Mouse (Mus musculus) pancreas, adult 10 weeks (tissue): ENCODE measurements around the gene Defa34. TPM values are rescaled to one million over a fixed set of nuclear protein-coding genes. Genes with fewer than 3 reads are reported as not detected.

Experiments used
- polyA plus RNA-seq: library from polyadenylated mRNA; stranded (reverse); fragments of 350-450 nt; fragmentation: Illumina TruSeq; extraction: RNeasy Lipid Tissue Mini Kit (QIAGEN cat#74804); gene quantifications from one replicate; pipeline ENCODE4 v1.2.3, GENCODE M21; 2015; ENCODE audit warnings: low read depth, low replicate concordance; ENCODE audit not compliant: insufficient read depth

Gene Defa34
- not detected for polyA plus RNA-seq

GRCm38 (mm10) chr8:21665497-21665896, at the start of gene Defa34:
Gene Defa34, plus strand, starts transcription at chr8:21665797.

GRCm38 (mm10) chr8:21617883-21618282, 47.7 kb upstream of the Defa34 start, which contains the start of gene Defa26:
Gene Defa26, plus strand, starts transcription at chr8:21618183.

DNA sequence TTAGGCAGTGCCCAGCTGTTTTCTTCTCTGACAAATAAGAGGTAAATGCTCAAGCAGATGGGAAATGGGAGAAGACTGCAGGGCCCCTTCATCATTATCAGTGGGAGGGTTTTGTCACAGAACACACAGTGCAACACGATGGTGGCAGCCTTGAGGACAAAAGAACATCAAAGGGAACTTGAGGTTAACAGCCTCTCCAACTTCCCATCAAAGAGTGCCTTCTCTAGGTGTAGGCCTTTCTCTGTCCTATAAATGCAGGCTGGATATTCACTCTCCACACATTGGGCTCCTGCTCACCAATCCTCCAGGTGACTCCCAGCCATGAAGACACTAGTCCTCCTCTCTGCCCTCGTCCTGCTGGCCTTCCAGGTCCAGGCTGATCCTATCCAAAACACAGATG, 10.1 kb upstream of the Defa34 start, which contains the start of gene Defa17:
Gene Defa17, plus strand, starts transcription at position 301 of the 400 bp plus-strand sequence.

DNA sequence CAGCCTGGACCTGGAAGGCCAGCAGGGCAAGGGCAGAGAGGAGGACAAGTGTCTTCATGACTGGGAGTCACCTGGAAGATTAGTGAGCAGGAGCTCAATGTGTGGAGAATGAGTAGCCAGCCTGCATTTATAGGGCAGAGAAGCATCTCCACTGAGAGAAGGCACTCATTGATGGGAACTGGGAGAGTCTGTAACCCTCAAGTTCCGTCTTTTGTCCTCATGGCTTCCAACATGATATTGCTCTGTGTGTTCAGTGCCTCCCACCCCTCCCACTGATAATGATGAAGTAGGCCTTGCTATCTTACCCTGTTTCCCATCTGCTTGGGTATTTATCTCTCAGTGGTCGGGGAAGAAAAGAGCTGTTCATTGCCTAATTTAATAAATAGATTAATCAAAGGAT, 37.9 kb downstream of the Defa34 start, which contains the start of gene AY761184:
Gene AY761184, minus strand, starts transcription at position 101 of the 400 bp plus-strand sequence.

Other genes with a start within 250 kb of the Defa34 start
- not detected for gene Defa36, start 238.4 kb upstream of the Defa34 start, polyA plus RNA-seq
- not detected for gene Gm7849, start 209.2 kb upstream of the Defa34 start, polyA plus RNA-seq
- not detected for gene Defa20, start 156.5 kb upstream of the Defa34 start, polyA plus RNA-seq
- gene Defa32, start 136.8 kb upstream of the Defa34 start, polyA plus RNA-seq, result not detected
- not detected for gene Defa37, start 100.4 kb upstream of the Defa34 start, polyA plus RNA-seq
- not detected for gene Defa28, start 82.8 kb upstream of the Defa34 start, polyA plus RNA-seq
- gene Gm7861, start 71.3 kb upstream of the Defa34 start, polyA plus RNA-seq, result not detected
- not detected for gene Defa26, start 47.6 kb upstream of the Defa34 start, polyA plus RNA-seq
- not detected for gene Defa17, start 10.0 kb upstream of the Defa34 start, polyA plus RNA-seq
- not detected for gene AY761184, start 37.8 kb downstream of the Defa34 start, polyA plus RNA-seq
- not detected for gene Defa24, start 68.7 kb downstream of the Defa34 start, polyA plus RNA-seq
- not detected for gene Defb50, start 157.7 kb downstream of the Defa34 start, polyA plus RNA-seq
- gene Defb2, start 174.1 kb downstream of the Defa34 start, polyA plus RNA-seq, result not detected
- gene Defb10, start 193.1 kb downstream of the Defa34 start, polyA plus RNA-seq, result not detected
- gene Defb9, start 219.6 kb downstream of the Defa34 start, polyA plus RNA-seq, result not detected
- gene Defb11, start 240.6 kb downstream of the Defa34 start, polyA plus RNA-seq, result not detected